Mouse (Mus musculus) stomach, postnatal 0 days (tissue): ENCODE results near the gene Txn2. TPM values are rescaled to one million over a fixed set of nuclear protein-coding genes. Genes with fewer than 3 reads are reported as not detected.
A peak's percentile ranks its signal among the peaks of the same experiment; 100 is the strongest.

ENCODE experiments used
- ATAC-seq: fragments of 200-750 bp; cut with Nextera tagmentation; 2 replicates; pipeline ENCODE4 v1.8.0; 2017; ENCODE audit not compliant: low FRiP score, low TSS enrichment
- DNase-seq: peaks from one replicate; pipeline ENCODE4 v3.0.0-alpha.2; 2016; ENCODE audit warnings: low spot score
- H3K27ac ChIP-seq: fragments of 300-500 bp; sonication (generic); replicated peaks from 2 replicates; pipeline ENCODE4 v1.5.1; 2014; ENCODE audit warnings: mild to moderate bottlenecking, control low read depth
- H3K27me3 ChIP-seq: fragments of 300-500 bp; sonication (generic); 2 replicates; pipeline ENCODE4 v1.6.1; 2014; ENCODE audit warnings: low read length; ENCODE audit not compliant: control insufficient read depth, insufficient read depth
- H3K36me3 ChIP-seq: fragments of 300-500 bp; sonication (generic); 2 replicates; pipeline ENCODE4 v1.6.1; 2014; ENCODE audit warnings: low read length, mixed read lengths; ENCODE audit not compliant: control insufficient read depth, insufficient read depth
- H3K4me1 ChIP-seq: fragments of 300-500 bp; sonication (generic); replicated peaks from 2 replicates; pipeline ENCODE4 v1.6.1; 2014; ENCODE audit warnings: antibody characterized with exemption; ENCODE audit not compliant: control insufficient read depth, insufficient read depth
- H3K4me2 ChIP-seq: fragments of 300-500 bp; sonication (generic); replicated peaks from 2 replicates; pipeline ENCODE4 v1.6.1; 2014; ENCODE audit warnings: low read depth, mild to moderate bottlenecking, control low read depth, moderate library complexity
- H3K4me3 ChIP-seq: fragments of 300-500 bp; sonication (generic); 2 replicates; pipeline ENCODE4 v1.5.1; 2014; ENCODE audit warnings: low read depth, low read length, control low read depth
- H3K9ac ChIP-seq: fragments of 300-500 bp; sonication (generic); 2 replicates; pipeline ENCODE4 v1.6.1; 2014; ENCODE audit warnings: mild to moderate bottlenecking, low read length, control low read depth, mixed read lengths
- H3K9me3 ChIP-seq: fragments of 300-500 bp; sonication (generic); 2 replicates; pipeline ENCODE4 v1.6.1; 2016; ENCODE audit warnings: low read length; ENCODE audit not compliant: control insufficient read depth
- CTCF ChIP-seq: IDR thresholded peaks from 2 replicates; pipeline ENCODE4 v1.5.1; 2016; ENCODE audit warnings: antibody characterized with exemption, low read depth, mild to moderate bottlenecking, moderate library complexity
- EP300 ChIP-seq: optimal IDR thresholded peaks from 2 replicates; pipeline ENCODE3; 2016; ENCODE audit warnings: antibody characterized with exemption
- WGBS: fragments of 180-500 bp; shearing (Covaris S2); extraction: QIAGEN DNeasy Blood & Tissue Kit; methylation state at CpG from one replicate; pipeline ENCODE4 v1.1.7; 2014; 5-methylcytosine and 5-hydroxymethylcytosine counted together
- polyA plus RNA-seq: library from polyadenylated mRNA; unstranded; fragments of >200 nt; fragmentation: Nextera tagmentation; extraction: Ambion mirVana; gene quantifications from 2 replicates; pipeline ENCODE4 v1.2.1, GENCODE M21; 2015

Gene Txn2
- polyA plus RNA-seq, 1 experiment from 2014 or later, result 176 TPM

- Histone ChIP-seq H3K4me2 (no peak overlapping the region), H3K36me3 (peaks cover 17% of the 10 kb centered on the region), H3K4me1 (no peaks in the 10 kb centered on the region), H3K27me3 (no peaks in the 10 kb centered on the region), H3K9me3 (no peaks in the 10 kb centered on the region), H3K4me3 (no peak overlapping the region), H3K9ac (no peak overlapping the region), H3K27ac (no peak overlapping the region)
- peak; percentile 94 for DNase-seq
- TF ChIP-seq EP300, result no peak
- TF ChIP-seq CTCF, result peak; percentile 94
- peak; percentile 40 for ATAC-seq
- WGBS, result 32% methylated on average over 8 of the region's 8 CpGs
Measured at GRCm38 (mm10) chr15:77916851-77917544, 11.8 kb downstream of the Txn2 start.

GRCm38 (mm10) chr15:77915287-77915686 lies 13.5 kb downstream of the Txn2 start:
- TF ChIP-seq CTCF (no peak), EP300 (no peak)
- no peak overlapping the region for H3K27ac ChIP-seq
- H3K4me2 ChIP-seq, result no peak overlapping the region
- WGBS, result 94% methylated on average over 4 of the region's 4 CpGs
- H3K4me1 ChIP-seq, result no peaks in the 10 kb centered on the region
- H3K4me3 ChIP-seq, result no peak overlapping the region
- DNase-seq, result no peak
- no peaks in the 10 kb centered on the region for H3K9me3 ChIP-seq
- H3K27me3 ChIP-seq, result no peaks in the 10 kb centered on the region
- no peak for ATAC-seq
- peaks cover 17% of the 10 kb centered on the region; the same call in 1 of the 2 replicates for H3K36me3 ChIP-seq
- H3K9ac ChIP-seq, result no peak overlapping the region

GRCm38 (mm10) chr15:77914507-77914906 lies 14.3 kb downstream of the Txn2 start:
- H3K4me1 ChIP-seq, result no peaks in the 10 kb centered on the region
- H3K27me3 ChIP-seq, result no peaks in the 10 kb centered on the region
- no peak overlapping the region for H3K9ac ChIP-seq
- TF ChIP-seq EP300 (no peak), CTCF (no peak)
- no peak overlapping the region for H3K27ac ChIP-seq
- H3K36me3 ChIP-seq, result peaks cover 17% of the 10 kb centered on the region; the same call in 1 of the 2 replicates
- H3K4me2 ChIP-seq, result no peak overlapping the region
- WGBS, result 96% methylated on average over 3 of the region's 3 CpGs
- H3K9me3 ChIP-seq, result no peaks in the 10 kb centered on the region
- H3K4me3 ChIP-seq, result no peak overlapping the region
- DNase-seq (no peak), ATAC-seq (no peak)

GRCm38 (mm10) chr15:77913054-77913453 lies 15.8 kb downstream of the Txn2 start:
- Histone ChIP-seq H3K4me2 (no peak overlapping the region), H3K9ac (no peak overlapping the region), H3K27me3 (no peaks in the 10 kb centered on the region), H3K9me3 (no peaks in the 10 kb centered on the region), H3K4me1 (no peaks in the 10 kb centered on the region), H3K36me3 (peaks cover 17% of the 10 kb centered on the region; the same call in 1 of the 2 replicates), H3K27ac (peak overlapping the region; percentile 19; the same call in 1 of the 2 replicates), H3K4me3 (no peak overlapping the region)
- no peak; the same call in 1 of the 2 replicates for ATAC-seq
- TF ChIP-seq CTCF (no peak), EP300 (no peak)
- WGBS, result 51% methylated on average over 8 of the region's 8 CpGs
- no peak for DNase-seq

GRCm38 (mm10) chr15:77912585-77912984 lies 16.2 kb downstream of the Txn2 start:
- Histone ChIP-seq H3K27ac (peak overlapping the region; percentile 56; the same call in 1 of the 2 replicates), H3K4me3 (no peak overlapping the region), H3K27me3 (no peaks in the 10 kb centered on the region), H3K36me3 (peaks cover 17% of the 10 kb centered on the region; the same call in 1 of the 2 replicates), H3K9ac (no peak overlapping the region), H3K4me1 (no peaks in the 10 kb centered on the region), H3K4me2 (no peak overlapping the region), H3K9me3 (no peaks in the 10 kb centered on the region)
- 59% methylated on average over 7 of the region's 7 CpGs for WGBS
- no peak for DNase-seq
- no peak for ATAC-seq
- TF ChIP-seq CTCF (no peak), EP300 (no peak)

GRCm38 (mm10) chr15:77912048-77912447 lies 16.8 kb downstream of the Txn2 start:
- Histone ChIP-seq H3K9me3 (no peaks in the 10 kb centered on the region), H3K27ac (0 out of 2 replicates have a peak overlapping the region, but pooled peaks have one; percentile 56), H3K9ac (no peak overlapping the region), H3K36me3 (peaks cover 17% of the 10 kb centered on the region; the same call in 1 of the 2 replicates), H3K4me3 (no peak overlapping the region), H3K4me1 (peaks cover 4% of the 10 kb centered on the region; the same call in 1 of the 2 replicates), H3K27me3 (no peaks in the 10 kb centered on the region), H3K4me2 (no peak overlapping the region)
- ATAC-seq (no peak), DNase-seq (no peak)
- no peak for TF ChIP-seq EP300
- no peak for TF ChIP-seq CTCF
- WGBS, result 60% methylated on average over 5 of the region's 5 CpGs
